ENCODE assay signal across 26 mouse cellular contexts in the genomic region with DNA sequence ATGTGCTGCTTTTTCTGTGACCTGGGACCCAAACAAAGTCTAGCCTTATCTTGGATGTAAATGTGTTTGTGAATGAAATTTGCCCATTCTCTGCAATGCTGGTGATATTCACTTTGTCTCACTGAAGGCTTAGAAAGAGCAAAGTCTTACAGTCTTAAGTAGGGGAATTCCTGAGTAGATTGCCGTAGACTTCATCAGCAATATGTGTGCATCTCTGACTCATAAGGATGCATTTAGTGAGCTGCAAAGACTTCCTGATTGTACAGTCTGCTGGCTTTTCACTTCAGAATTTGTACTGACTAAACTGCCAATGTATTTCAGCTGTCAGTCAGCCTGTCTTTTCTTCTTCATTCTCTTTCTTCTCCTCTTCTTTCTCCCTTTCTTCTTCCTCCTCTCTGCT.
"Had no signal": no experiment of that assay in that cellular context is flagged by ENCODE, and none has a peak within 500 bp of the region (broad histone marks: within the 10 kb centered on the region; RNA-seq: fewer than 3 reads in every experiment).

No protein-coding gene starts in this region.

- H3K4me3 ChIP-seq: gastrocnemius, adult 2 months; heart, embryonic 10.5 days; heart, embryonic 12.5 days; hindbrain, embryonic 10.5 days; hindbrain, embryonic 12.5 days; intestine, embryonic 15.5 days; layer of hippocampus, adult 2 months; left cerebral cortex, adult 2 months; limb, embryonic 13.5 days; limb, embryonic 15.5 days; liver, embryonic 12.5 days had no signal

- ATAC-seq: hindbrain, embryonic 16.5 days; inflammation-experienced regulatory T-cells, adult 6 months; intestine, embryonic 15.5 days; intestine, postnatal 0 days; liver, embryonic 12.5 days had no signal

- H3K4me2 ChIP-seq: heart, embryonic 12.5 days; hindbrain, embryonic 12.5 days; hindbrain, embryonic 14.5 days; intestine, embryonic 15.5 days; limb, embryonic 13.5 days; limb, embryonic 15.5 days; liver, embryonic 12.5 days had no signal

- H3K27ac ChIP-seq: gastrocnemius, adult 2 months; heart, embryonic 10.5 days; hindbrain, embryonic 10.5 days; hindbrain, embryonic 12.5 days; hindbrain, embryonic 14.5 days; intestine, embryonic 15.5 days; layer of hippocampus, adult 2 months; left cerebral cortex, adult 2 months; limb, embryonic 13.5 days; limb, embryonic 15.5 days; liver, embryonic 12.5 days had no signal

- H3K9ac ChIP-seq: heart, embryonic 12.5 days; hindbrain, embryonic 12.5 days; hindbrain, embryonic 14.5 days; intestine, embryonic 15.5 days; limb, embryonic 13.5 days; limb, embryonic 15.5 days; liver, embryonic 12.5 days had no signal

- H3K4me1 ChIP-seq: heart, embryonic 10.5 days; heart, embryonic 12.5 days; hindbrain, embryonic 10.5 days; hindbrain, embryonic 12.5 days; intestine, embryonic 15.5 days; limb, embryonic 13.5 days; limb, embryonic 15.5 days; liver, embryonic 12.5 days had no signal

- DNase-seq: gastrocnemius, adult 2 months; gastrocnemius, postnatal 10 days; gastrocnemius, postnatal 25 days; heart, adult 18-20 months; heart, postnatal 10 days; heart, postnatal 4 days; kidney, adult 18-20 months; kidney, adult 8-10 months; kidney, postnatal 10 days; kidney, postnatal 25 days; kidney, postnatal 4 days; left cerebral cortex, postnatal 4 days had no signal

- H3K27me3 ChIP-seq: heart, embryonic 12.5 days; hindbrain, embryonic 12.5 days; intestine, embryonic 15.5 days; limb, embryonic 13.5 days; limb, embryonic 15.5 days; liver, embryonic 12.5 days had no signal

- H3K9me3 ChIP-seq: heart, embryonic 10.5 days; heart, embryonic 12.5 days; hindbrain, embryonic 10.5 days; hindbrain, embryonic 12.5 days; intestine, embryonic 15.5 days; limb, embryonic 13.5 days; limb, embryonic 15.5 days; liver, embryonic 12.5 days had no signal

- H3K36me3 ChIP-seq: heart, embryonic 10.5 days; heart, embryonic 12.5 days; hindbrain, embryonic 10.5 days; hindbrain, embryonic 12.5 days; intestine, embryonic 15.5 days; limb, embryonic 13.5 days; limb, embryonic 15.5 days; liver, embryonic 12.5 days had no signal
